Mouse (Mus musculus): Measurements from ENCODE around the gene Tars. TPM values are rescaled to one million over a fixed set of nuclear protein-coding genes. Genes with fewer than 3 reads are reported as not detected.

Gene Tars
- polyA plus RNA-seq, 1 experiment, result 38.5 TPM

- H3K27me3 ChIP-seq (ENCODE audit: control insufficient read depth, insufficient read depth, low read length), result no peaks in the 10 kb centered on the region
- 43% methylated on average over 7 of the region's 7 CpGs for WGBS
- TF ChIP-seq POLR2A (IDR thresholded peaks at IDR 0.05; ENCODE audit: borderline replicate concordance, insufficient read depth, low read length), result no peak
- TF ChIP-seq CTCF (IDR thresholded peaks at IDR 0.05; ENCODE audit: borderline replicate concordance, insufficient read depth, low read depth, low read length), result no peak
- no peak overlapping the region for H3K4me3 ChIP-seq (replicated peaks; ENCODE audit: insufficient read depth, low read depth, low read length)
- H3K4me1 ChIP-seq (ENCODE audit: control insufficient read depth, insufficient read depth, low read length), result no peaks in the 10 kb centered on the region
- H3K27ac ChIP-seq (ENCODE audit: insufficient read depth, low read length), result no peak overlapping the region
- no peak for DNase-seq
Measured at GRCm38 (mm10) chr15:11408155-11408826, 8.8 kb upstream of the Tars start.

DNA sequence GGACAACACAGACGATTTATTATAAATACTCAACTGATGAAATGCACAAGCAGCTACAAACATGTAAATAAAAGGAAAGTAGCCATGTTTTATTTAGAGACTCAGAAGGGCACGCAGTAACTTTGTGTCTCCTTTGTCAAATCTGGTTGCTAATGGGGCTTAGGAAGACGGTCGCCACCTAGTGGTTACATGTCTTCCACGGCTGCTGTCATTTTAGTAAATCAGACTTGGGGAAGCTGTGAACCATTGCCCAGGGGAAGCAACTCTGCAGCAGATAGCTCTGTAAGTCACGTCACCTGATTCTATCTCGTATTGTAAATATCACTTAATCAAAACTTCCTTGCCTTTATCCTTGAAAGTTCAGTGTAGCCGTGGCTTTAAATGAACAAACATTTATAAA, 7.9 kb upstream of the Tars start:
- TF ChIP-seq POLR2A (IDR thresholded peaks at IDR 0.05; ENCODE audit: borderline replicate concordance, insufficient read depth, low read length) (no peak), CTCF (IDR thresholded peaks at IDR 0.05; ENCODE audit: borderline replicate concordance, insufficient read depth, low read depth, low read length) (peak; percentile 71)
- no peaks in the 10 kb centered on the region for H3K4me1 ChIP-seq (ENCODE audit: control insufficient read depth, insufficient read depth, low read length)
- no peak overlapping the region for H3K27ac ChIP-seq (ENCODE audit: insufficient read depth, low read length)
- H3K4me3 ChIP-seq (replicated peaks; ENCODE audit: insufficient read depth, low read depth, low read length), result no peak overlapping the region
- peak; percentile 28 to 34 for DNase-seq
- 14% methylated on average over 8 of the region's 8 CpGs for WGBS
- no peaks in the 10 kb centered on the region for H3K27me3 ChIP-seq (ENCODE audit: control insufficient read depth, insufficient read depth, low read length)

DNA sequence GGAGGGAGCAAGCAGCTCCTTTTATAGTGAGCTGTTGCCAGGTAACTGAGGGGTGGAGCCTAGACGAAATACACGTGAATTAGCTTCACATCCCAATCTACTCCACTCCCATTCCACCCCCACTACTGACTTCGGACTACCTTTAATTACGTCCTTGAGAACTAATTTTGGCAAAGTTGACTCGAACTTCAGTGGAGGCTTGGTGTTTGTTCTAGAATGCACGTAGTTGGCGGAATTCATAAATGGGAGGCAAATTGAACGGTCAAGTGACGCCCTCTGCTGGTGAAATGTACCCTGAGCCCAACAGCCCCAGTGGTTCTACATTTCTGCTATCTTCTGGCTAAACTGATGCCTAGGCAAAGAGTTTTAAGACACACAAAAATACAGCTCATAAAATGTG, 7.3 kb upstream of the Tars start:
- TF ChIP-seq POLR2A (IDR thresholded peaks at IDR 0.05; ENCODE audit: borderline replicate concordance, insufficient read depth, low read length), result no peak
- TF ChIP-seq CTCF (IDR thresholded peaks at IDR 0.05; ENCODE audit: borderline replicate concordance, insufficient read depth, low read depth, low read length), result no peak
- Histone ChIP-seq H3K27me3 (ENCODE audit: control insufficient read depth, insufficient read depth, low read length) (no peaks in the 10 kb centered on the region), H3K4me3 (replicated peaks; ENCODE audit: insufficient read depth, low read depth, low read length) (no peak overlapping the region), H3K27ac (ENCODE audit: insufficient read depth, low read length) (no peak overlapping the region), H3K4me1 (ENCODE audit: control insufficient read depth, insufficient read depth, low read length) (no peaks in the 10 kb centered on the region)
- WGBS, result 25% methylated on average over 9 of the region's 9 CpGs
- DNase-seq, result no peak

GRCm38 (mm10) chr15:11398676-11399350, 652 bp downstream of the Tars start:
- Histone ChIP-seq H3K4me3 (replicated peaks; ENCODE audit: insufficient read depth, low read depth, low read length) (peak overlapping the region; percentile 93), H3K4me1 (ENCODE audit: control insufficient read depth, insufficient read depth, low read length) (no peaks in the 10 kb centered on the region; the same call in 1 of the 2 replicates), H3K27me3 (ENCODE audit: control insufficient read depth, insufficient read depth, low read length) (no peaks in the 10 kb centered on the region), H3K27ac (ENCODE audit: insufficient read depth, low read length) (no peak overlapping the region)
- under 1% methylated on average over 10 of the region's 10 CpGs for WGBS
- peak; percentile 14 to 18 for DNase-seq
- TF ChIP-seq CTCF (IDR thresholded peaks at IDR 0.05; ENCODE audit: borderline replicate concordance, insufficient read depth, low read depth, low read length) (no peak), POLR2A (IDR thresholded peaks at IDR 0.05; ENCODE audit: borderline replicate concordance, insufficient read depth, low read length) (no peak)

DNA sequence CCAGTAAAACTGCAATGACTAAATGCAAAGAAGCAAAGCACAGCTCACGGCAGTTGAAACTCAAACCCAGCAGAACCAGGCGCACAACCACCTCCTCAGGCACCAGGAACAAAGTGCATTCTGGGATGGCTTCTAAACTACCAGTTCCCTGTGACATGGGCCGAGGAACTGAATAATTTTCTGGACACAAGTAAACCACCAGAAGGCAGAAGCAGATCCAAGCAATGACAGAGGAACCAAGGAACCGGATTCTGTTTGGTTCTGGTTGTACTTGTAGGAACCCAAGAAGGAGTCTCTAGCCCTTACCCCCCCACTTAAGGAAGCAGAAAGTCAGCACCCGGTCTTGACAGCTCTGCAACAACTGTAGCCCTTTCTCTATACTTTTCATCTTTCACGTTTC, 3.0 kb downstream of the Tars start:
- TF ChIP-seq POLR2A (IDR thresholded peaks at IDR 0.05; ENCODE audit: borderline replicate concordance, insufficient read depth, low read length) (no peak), CTCF (IDR thresholded peaks at IDR 0.05; ENCODE audit: borderline replicate concordance, insufficient read depth, low read depth, low read length) (no peak)

DNA sequence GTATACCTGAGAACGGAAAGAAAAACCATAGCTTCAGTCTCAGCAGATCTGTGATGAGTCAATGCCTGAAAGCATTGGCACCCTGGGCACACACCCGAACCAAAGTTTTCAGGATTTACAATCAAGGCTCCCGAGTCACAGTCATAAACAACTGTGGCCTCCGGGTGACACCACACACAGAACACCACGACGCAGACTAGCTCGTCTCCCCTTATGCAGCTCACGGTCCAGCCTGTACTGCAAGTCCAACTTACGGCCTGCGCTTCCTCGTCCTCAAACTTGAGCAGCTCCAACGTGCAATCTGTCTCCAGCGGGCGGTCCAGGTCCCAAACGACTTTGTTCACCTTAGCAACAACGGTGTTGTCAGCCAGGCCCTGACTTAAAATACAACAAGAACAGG, 6.6 kb downstream of the Tars start:
- TF ChIP-seq CTCF (IDR thresholded peaks at IDR 0.05; ENCODE audit: borderline replicate concordance, insufficient read depth, low read depth, low read length), result no peak
- TF ChIP-seq POLR2A (IDR thresholded peaks at IDR 0.05; ENCODE audit: borderline replicate concordance, insufficient read depth, low read length), result no peak
- no peak overlapping the region for H3K4me3 ChIP-seq (replicated peaks; ENCODE audit: insufficient read depth, low read depth, low read length)
- H3K27ac ChIP-seq (ENCODE audit: insufficient read depth, low read length), result no peak overlapping the region
- WGBS, result 95% methylated on average over 16 of the region's 16 CpGs
- no peaks in the 10 kb centered on the region for H3K27me3 ChIP-seq (ENCODE audit: control insufficient read depth, insufficient read depth, low read length)
- no peaks in the 10 kb centered on the region for H3K4me1 ChIP-seq (ENCODE audit: control insufficient read depth, insufficient read depth, low read length)
- no peak for DNase-seq

More for the DNA sequence above, 3.0 kb downstream of the Tars start:
- Histone ChIP-seq H3K4me1 (ENCODE audit: control insufficient read depth, insufficient read depth, low read length) (no peaks in the 10 kb centered on the region; the same call in 1 of the 2 replicates), H3K4me3 (replicated peaks; ENCODE audit: insufficient read depth, low read depth, low read length) (no peak overlapping the region), H3K27me3 (ENCODE audit: control insufficient read depth, insufficient read depth, low read length) (no peaks in the 10 kb centered on the region), H3K27ac (ENCODE audit: insufficient read depth, low read length) (no peak overlapping the region)
- 88% methylated on average over 6 of the region's 6 CpGs for WGBS
- DNase-seq, result no peak

DNA sequence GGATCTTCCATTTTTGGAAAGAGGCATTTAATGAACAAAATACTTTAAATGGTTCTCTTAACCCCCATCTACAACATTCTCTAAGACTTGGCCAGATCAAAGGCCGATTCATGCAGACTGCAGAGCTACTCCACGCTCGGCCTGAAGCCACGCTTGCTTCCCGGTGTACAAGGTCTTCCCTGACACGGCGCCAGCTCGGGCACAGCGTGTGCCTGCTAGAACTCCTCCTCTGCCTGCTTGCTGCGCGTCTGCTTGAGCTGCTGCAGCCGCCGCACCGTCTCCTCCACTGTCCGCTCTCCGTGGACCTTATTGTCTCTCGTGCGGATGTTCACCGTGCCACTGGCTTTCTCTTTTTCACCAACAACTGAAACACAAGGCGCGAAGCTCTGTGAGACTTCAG, 15.7 kb downstream of the Tars start:
- no peaks in the 10 kb centered on the region for H3K27me3 ChIP-seq (ENCODE audit: control insufficient read depth, insufficient read depth, low read length)
- WGBS, result 58% methylated on average over 21 of the region's 21 CpGs
- TF ChIP-seq CTCF (IDR thresholded peaks at IDR 0.05; ENCODE audit: borderline replicate concordance, insufficient read depth, low read depth, low read length), result no peak
- no peak for TF ChIP-seq POLR2A (IDR thresholded peaks at IDR 0.05; ENCODE audit: borderline replicate concordance, insufficient read depth, low read length)
- H3K4me1 ChIP-seq (ENCODE audit: control insufficient read depth, insufficient read depth, low read length), result no peaks in the 10 kb centered on the region
- no peak overlapping the region for H3K4me3 ChIP-seq (replicated peaks; ENCODE audit: insufficient read depth, low read depth, low read length)
- H3K27ac ChIP-seq (ENCODE audit: insufficient read depth, low read length), result no peak overlapping the region
- DNase-seq, result no peak

DNA sequence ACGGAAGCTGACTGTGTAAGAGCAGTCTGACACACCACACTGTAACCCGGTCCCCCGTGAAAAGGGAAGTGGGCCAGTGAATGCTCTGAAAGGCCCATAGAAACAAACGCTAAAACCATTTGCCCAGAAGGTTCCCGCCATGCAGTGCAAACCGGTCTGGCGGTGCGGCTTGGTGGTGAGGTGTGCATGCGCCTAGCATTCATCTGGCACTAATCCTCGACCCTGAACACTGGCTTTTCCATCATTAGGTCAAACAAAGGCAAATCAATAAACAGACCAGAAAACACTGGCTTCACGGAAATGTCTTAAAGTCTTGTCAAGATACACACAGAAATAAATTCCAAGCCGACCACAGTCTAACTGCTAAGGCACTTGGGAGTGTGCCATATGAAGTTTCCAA, 16.9 kb downstream of the Tars start:
- no peak for TF ChIP-seq CTCF (IDR thresholded peaks at IDR 0.05; ENCODE audit: borderline replicate concordance, insufficient read depth, low read depth, low read length)
- TF ChIP-seq POLR2A (IDR thresholded peaks at IDR 0.05; ENCODE audit: borderline replicate concordance, insufficient read depth, low read length), result no peak
- WGBS, result 81% methylated on average over 12 of the region's 12 CpGs

More for the DNA sequence above, 16.9 kb downstream of the Tars start:
- no peak overlapping the region for H3K27ac ChIP-seq (ENCODE audit: insufficient read depth, low read length)
- DNase-seq, result no peak
- H3K27me3 ChIP-seq (ENCODE audit: control insufficient read depth, insufficient read depth, low read length), result no peaks in the 10 kb centered on the region
- no peak overlapping the region for H3K4me3 ChIP-seq (replicated peaks; ENCODE audit: insufficient read depth, low read depth, low read length)
- H3K4me1 ChIP-seq (ENCODE audit: control insufficient read depth, insufficient read depth, low read length), result no peaks in the 10 kb centered on the region

Data from cerebellum, adult 2 months (tissue).